Mouse (Mus musculus): ENCODE measurements at regions not wholly inside any gene's neighbourhood (a gene's known extent, or its start where the extent isn't known, plus 50 kb on each side); places are given as distances from the start of the nearest gene placed in this dataset.
A peak's percentile ranks its signal among the peaks of the same experiment; 100 is the strongest.

DNA sequence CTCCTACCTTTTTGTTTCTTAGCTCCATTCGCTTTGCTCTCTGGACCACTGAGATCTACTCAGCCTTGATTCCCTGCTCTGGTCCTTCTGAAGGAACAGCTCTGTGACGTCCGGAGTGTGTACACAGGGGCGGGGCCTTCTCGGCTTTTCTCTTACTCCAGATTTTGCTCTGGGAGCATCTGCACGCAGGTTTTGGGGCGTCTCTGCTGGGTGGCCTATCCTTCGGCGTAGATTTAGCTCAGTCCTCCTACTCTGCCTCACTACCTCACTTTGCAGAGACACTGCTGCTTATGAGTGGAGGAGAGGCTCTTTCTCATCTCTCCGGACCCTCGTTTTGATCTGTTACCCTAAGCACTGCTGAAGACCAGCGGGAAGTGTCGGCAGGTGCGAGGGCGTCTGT is 161.4 kb downstream of the Nucb2 start:
- H3K4me3 ChIP-seq (ENCODE audit: low read depth, low read length) = no peak overlapping the region
- 91% methylated on average over 15 of the region's 15 CpGs for WGBS
- no peaks in the 10 kb centered on the region for H3K27me3 ChIP-seq (replicated peaks; ENCODE audit: control insufficient read depth, insufficient read depth, low read length)
- no peak overlapping the region for H3K4me2 ChIP-seq (ENCODE audit: low read length)
- no peaks in the 10 kb centered on the region for H3K36me3 ChIP-seq (ENCODE audit: control insufficient read depth, insufficient read depth, low read length)
- DNase-seq (ENCODE audit: low spot score) (no peak), ATAC-seq (no peak)
- H3K4me1 ChIP-seq (ENCODE audit: control insufficient read depth, insufficient read depth, low read length) = no peaks in the 10 kb centered on the region
- no peak overlapping the region for H3K27ac ChIP-seq (ENCODE audit: low read depth, low read length)
- no peaks in the 10 kb centered on the region for H3K9me3 ChIP-seq (replicated peaks; ENCODE audit: control insufficient read depth, low read length)
- no peak overlapping the region for H3K9ac ChIP-seq (ENCODE audit: low read length)

DNA sequence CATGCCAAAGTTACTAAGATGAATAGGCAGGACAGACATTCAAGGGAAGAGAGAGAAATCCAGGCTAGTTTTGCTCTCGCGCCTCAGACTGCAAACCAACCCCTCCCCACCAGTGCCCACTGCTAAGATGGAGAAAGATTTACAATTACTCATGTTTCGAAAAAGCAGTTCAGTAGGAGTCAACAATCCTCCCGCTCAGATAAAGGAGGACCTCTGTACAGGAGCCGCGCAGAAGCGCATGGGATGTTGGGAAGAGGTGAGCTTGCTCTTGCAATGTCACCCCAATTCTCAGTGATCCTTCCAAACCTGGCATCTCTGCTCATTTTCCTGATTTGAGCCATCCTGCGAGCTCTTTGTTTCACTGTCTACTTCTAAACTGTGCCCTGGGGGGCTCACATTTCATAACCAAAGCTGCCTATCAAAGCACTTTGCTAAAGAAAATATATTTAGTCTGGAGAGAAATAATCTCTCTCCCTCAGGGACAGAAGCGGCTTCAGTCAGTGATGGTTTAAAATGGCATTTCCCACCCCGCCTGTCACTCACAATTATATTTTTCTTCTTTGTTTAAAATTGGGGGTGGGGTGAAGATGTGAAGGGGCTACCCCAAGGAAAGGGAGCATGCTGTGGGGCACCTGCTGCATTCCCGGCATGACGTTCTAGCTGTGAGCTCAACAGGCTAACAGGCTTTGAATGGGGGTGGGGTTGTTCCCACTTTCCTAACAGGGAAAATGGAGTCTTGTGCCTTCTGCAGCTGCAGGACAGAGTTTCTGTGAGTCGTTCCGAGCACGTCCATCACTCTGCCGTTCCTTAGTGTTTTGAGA is 170.2 kb downstream of the Nucb2 start:
- no peak for ATAC-seq

DNA sequence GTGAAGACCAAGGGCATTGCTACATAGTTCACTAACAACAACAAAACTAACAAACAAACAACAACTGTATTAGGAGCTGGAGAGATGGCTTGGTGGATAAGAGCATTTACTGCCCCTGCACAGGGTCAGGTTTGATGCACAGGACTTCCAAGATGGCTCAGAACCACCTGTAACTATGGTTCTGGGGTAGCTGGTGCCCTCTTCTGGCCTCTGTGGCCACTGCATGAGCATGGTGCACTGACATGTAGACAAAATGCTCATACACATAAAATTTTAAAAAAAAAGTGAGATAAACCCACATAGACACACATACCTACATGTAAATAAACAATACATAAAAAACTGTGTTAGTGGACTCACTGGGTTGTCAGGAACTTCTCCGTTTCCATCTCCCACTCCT is 172.5 kb downstream of the Nucb2 start:
- Histone ChIP-seq H3K36me3 (ENCODE audit: control insufficient read depth, insufficient read depth, low read length) (no peaks in the 10 kb centered on the region), H3K4me1 (ENCODE audit: control insufficient read depth, insufficient read depth, low read length) (0 out of 2 replicates have a peak, but pooled peaks cover 3% of the 10 kb centered on the region), H3K4me2 (ENCODE audit: low read length) (no peak overlapping the region), H3K27ac (ENCODE audit: low read depth, low read length) (no peak overlapping the region), H3K9me3 (replicated peaks; ENCODE audit: control insufficient read depth, low read length) (no peaks in the 10 kb centered on the region), H3K4me3 (ENCODE audit: low read depth, low read length) (no peak overlapping the region), H3K27me3 (replicated peaks; ENCODE audit: control insufficient read depth, insufficient read depth, low read length) (no peaks in the 10 kb centered on the region), H3K9ac (ENCODE audit: low read length) (no peak overlapping the region)
- 85% methylated on average over 1 of the region's 1 CpGs for WGBS
- DNase-seq (ENCODE audit: low spot score) = no peak
- ATAC-seq = no peak

More for the DNA sequence above, 170.2 kb downstream of the Nucb2 start:
- Histone ChIP-seq H3K27ac (ENCODE audit: low read depth, low read length) (no peak overlapping the region), H3K9me3 (replicated peaks; ENCODE audit: control insufficient read depth, low read length) (no peaks in the 10 kb centered on the region), H3K4me1 (ENCODE audit: control insufficient read depth, insufficient read depth, low read length) (no peaks in the 10 kb centered on the region), H3K36me3 (ENCODE audit: control insufficient read depth, insufficient read depth, low read length) (no peaks in the 10 kb centered on the region), H3K4me3 (ENCODE audit: low read depth, low read length) (no peak overlapping the region), H3K27me3 (replicated peaks; ENCODE audit: control insufficient read depth, insufficient read depth, low read length) (no peaks in the 10 kb centered on the region), H3K9ac (ENCODE audit: low read length) (no peak overlapping the region), H3K4me2 (ENCODE audit: low read length) (no peak overlapping the region)
- no peak for DNase-seq (ENCODE audit: low spot score)
- 70% methylated on average over 16 of the region's 16 CpGs for WGBS

- 87% methylated on average over 4 of the region's 4 CpGs for WGBS
Observed at GRCm38 (mm10) chr7:116679195-116679594, 175.0 kb downstream of the Nucb2 start.

GRCm38 (mm10) chr7:116680523-116680922 is 176.4 kb downstream of the Nucb2 start:
- WGBS = 76% methylated on average over 3 of the region's 3 CpGs
- Histone ChIP-seq H3K9me3 (replicated peaks; ENCODE audit: control insufficient read depth, low read length) (no peaks in the 10 kb centered on the region), H3K4me3 (ENCODE audit: low read depth, low read length) (no peak overlapping the region), H3K36me3 (ENCODE audit: control insufficient read depth, insufficient read depth, low read length) (no peaks in the 10 kb centered on the region), H3K4me2 (ENCODE audit: low read length) (no peak overlapping the region), H3K27ac (ENCODE audit: low read depth, low read length) (no peak overlapping the region), H3K4me1 (ENCODE audit: control insufficient read depth, insufficient read depth, low read length) (0 out of 2 replicates have a peak, but pooled peaks cover 3% of the 10 kb centered on the region), H3K9ac (ENCODE audit: low read length) (no peak overlapping the region), H3K27me3 (replicated peaks; ENCODE audit: control insufficient read depth, insufficient read depth, low read length) (no peaks in the 10 kb centered on the region)
- no peak for DNase-seq (ENCODE audit: low spot score)
- ATAC-seq = no peak

More at GRCm38 (mm10) chr7:116679195-116679594, 175.0 kb downstream of the Nucb2 start:
- Histone ChIP-seq H3K4me2 (ENCODE audit: low read length) (no peak overlapping the region), H3K36me3 (ENCODE audit: control insufficient read depth, insufficient read depth, low read length) (no peaks in the 10 kb centered on the region), H3K27me3 (replicated peaks; ENCODE audit: control insufficient read depth, insufficient read depth, low read length) (no peaks in the 10 kb centered on the region), H3K9ac (ENCODE audit: low read length) (no peak overlapping the region), H3K27ac (ENCODE audit: low read depth, low read length) (no peak overlapping the region), H3K9me3 (replicated peaks; ENCODE audit: control insufficient read depth, low read length) (no peaks in the 10 kb centered on the region), H3K4me3 (ENCODE audit: low read depth, low read length) (no peak overlapping the region), H3K4me1 (ENCODE audit: control insufficient read depth, insufficient read depth, low read length) (0 out of 2 replicates have a peak, but pooled peaks cover 3% of the 10 kb centered on the region)
- ATAC-seq (no peak), DNase-seq (ENCODE audit: low spot score) (no peak)

DNA sequence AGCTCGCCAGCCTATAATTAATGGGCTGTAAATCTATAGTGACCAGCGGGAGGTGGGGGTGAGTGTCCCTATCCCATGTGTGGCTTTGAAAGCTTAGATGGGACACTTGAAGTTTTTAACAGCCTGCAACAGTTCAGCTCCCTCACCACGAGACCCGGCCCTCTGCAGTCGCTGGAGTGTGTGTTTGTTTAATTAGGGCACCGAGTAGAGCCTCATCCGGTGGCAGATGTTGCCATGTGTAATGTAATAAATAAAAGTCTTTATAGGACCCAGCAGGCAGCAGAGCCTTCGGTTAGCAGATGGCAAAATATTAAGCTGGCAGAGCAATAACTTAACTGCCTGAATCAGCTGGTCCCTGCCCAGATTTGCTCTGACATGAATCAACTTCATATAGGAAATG is 177.1 kb downstream of the Nucb2 start:
- Histone ChIP-seq H3K27ac (ENCODE audit: low read depth, low read length) (no peak overlapping the region), H3K4me1 (ENCODE audit: control insufficient read depth, insufficient read depth, low read length) (0 out of 2 replicates have a peak, but pooled peaks cover 3% of the 10 kb centered on the region), H3K9me3 (replicated peaks; ENCODE audit: control insufficient read depth, low read length) (no peaks in the 10 kb centered on the region), H3K27me3 (replicated peaks; ENCODE audit: control insufficient read depth, insufficient read depth, low read length) (no peaks in the 10 kb centered on the region), H3K9ac (ENCODE audit: low read length) (no peak overlapping the region), H3K36me3 (ENCODE audit: control insufficient read depth, insufficient read depth, low read length) (no peaks in the 10 kb centered on the region), H3K4me3 (ENCODE audit: low read depth, low read length) (no peak overlapping the region), H3K4me2 (ENCODE audit: low read length) (no peak overlapping the region)
- ATAC-seq = peak; percentile 54; the same call in 1 of the 2 replicates
- peak; percentile 72 for DNase-seq (ENCODE audit: low spot score)
- 40% methylated on average over 8 of the region's 8 CpGs for WGBS

DNA sequence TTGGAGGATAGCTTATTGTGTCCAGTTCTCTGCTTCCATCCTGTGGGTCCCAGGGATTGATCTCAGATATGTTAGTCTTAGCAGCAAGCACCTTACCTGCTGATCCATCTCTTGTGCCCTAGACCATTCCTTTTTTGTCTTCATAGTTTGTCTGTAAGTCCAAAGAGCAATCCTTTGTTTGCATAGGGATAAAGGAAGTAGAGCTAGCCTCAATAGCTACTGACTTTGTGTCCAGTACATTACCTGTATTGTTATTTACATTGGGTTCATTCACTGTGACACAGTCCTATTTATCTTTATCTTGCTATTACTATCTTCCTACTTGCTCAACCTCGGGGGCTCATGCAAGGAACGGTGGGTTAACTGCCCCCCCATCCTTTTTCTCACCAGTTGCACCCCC is 196.2 kb downstream of the Nucb2 start:
- Histone ChIP-seq H3K9ac (ENCODE audit: low read length) (no peak overlapping the region), H3K36me3 (ENCODE audit: control insufficient read depth, insufficient read depth, low read length) (no peaks in the 10 kb centered on the region), H3K27me3 (replicated peaks; ENCODE audit: control insufficient read depth, insufficient read depth, low read length) (no peaks in the 10 kb centered on the region), H3K27ac (ENCODE audit: low read depth, low read length) (no peak overlapping the region), H3K9me3 (replicated peaks; ENCODE audit: control insufficient read depth, low read length) (no peaks in the 10 kb centered on the region), H3K4me3 (ENCODE audit: low read depth, low read length) (no peak overlapping the region), H3K4me1 (ENCODE audit: control insufficient read depth, insufficient read depth, low read length) (no peaks in the 10 kb centered on the region), H3K4me2 (ENCODE audit: low read length) (no peak overlapping the region)
- WGBS = 79% methylated on average over 2 of the region's 2 CpGs
- no peak for DNase-seq (ENCODE audit: low spot score)
- ATAC-seq = no peak

DNA sequence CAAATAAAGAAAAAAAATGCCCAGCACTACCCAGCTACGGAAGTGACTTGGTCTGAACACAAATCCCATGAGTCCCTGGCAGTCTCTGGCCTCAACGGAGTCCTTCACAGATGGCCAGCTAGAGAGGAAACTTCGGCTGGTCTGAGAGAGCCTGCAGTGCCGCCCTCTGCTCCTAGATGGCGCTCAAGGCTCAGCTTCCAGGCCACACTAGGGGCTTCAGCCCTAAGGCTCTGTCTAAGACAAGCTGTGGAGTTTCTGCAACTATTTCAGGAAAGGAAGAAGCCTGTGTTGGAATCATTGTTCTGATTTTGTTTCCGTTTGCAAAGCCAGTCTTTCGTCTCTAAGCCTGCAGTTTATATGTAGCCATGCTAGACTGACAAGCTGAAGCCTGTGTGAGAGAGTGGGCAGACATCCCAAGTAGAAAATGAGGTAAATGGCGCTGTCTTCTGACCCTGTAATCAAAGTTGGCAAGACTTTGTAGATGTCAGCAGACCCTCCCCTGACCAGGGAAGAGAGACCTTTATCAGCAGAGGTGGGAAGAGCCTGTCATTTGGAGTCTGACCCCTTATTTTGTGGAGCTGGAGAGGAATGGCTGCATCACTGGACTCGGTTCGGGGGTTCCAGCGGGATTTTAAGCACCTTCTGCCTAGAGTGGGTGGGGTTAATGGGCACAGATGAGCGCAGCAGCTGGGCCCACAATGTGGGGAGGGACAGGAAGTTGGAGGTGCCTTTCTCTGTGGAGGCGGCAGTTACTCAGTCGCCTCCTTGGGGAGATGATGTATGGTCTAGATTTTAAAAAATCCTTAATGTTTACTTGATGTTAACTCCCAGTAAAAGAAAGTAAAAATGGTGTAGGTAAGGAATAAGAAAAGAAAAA is 197.5 kb downstream of the Nucb2 start:
- Histone ChIP-seq H3K4me1 (ENCODE audit: control insufficient read depth, insufficient read depth, low read length) (no peaks in the 10 kb centered on the region), H3K4me2 (ENCODE audit: low read length) (no peak overlapping the region), H3K27me3 (replicated peaks; ENCODE audit: control insufficient read depth, insufficient read depth, low read length) (no peaks in the 10 kb centered on the region), H3K27ac (ENCODE audit: low read depth, low read length) (no peak overlapping the region), H3K4me3 (ENCODE audit: low read depth, low read length) (no peak overlapping the region), H3K9me3 (replicated peaks; ENCODE audit: control insufficient read depth, low read length) (no peaks in the 10 kb centered on the region), H3K9ac (ENCODE audit: low read length) (no peak overlapping the region), H3K36me3 (ENCODE audit: control insufficient read depth, insufficient read depth, low read length) (no peaks in the 10 kb centered on the region)
- DNase-seq (ENCODE audit: low spot score) (peak; percentile 85), ATAC-seq (peak; percentile 79)
- 51% methylated on average over 14 of the region's 14 CpGs for WGBS
